Mouse (Mus musculus) forebrain, embryonic 16.5 days (tissue): ENCODE results near the gene Tdp2. TPM values are rescaled to one million over a fixed set of nuclear protein-coding genes. Genes with fewer than 3 reads are reported as not detected.

ENCODE experiments used
- polyA plus RNA-seq: library from polyadenylated mRNA; unstranded; fragments of >200 nt; fragmentation: Nextera tagmentation; extraction: Ambion mirVana; gene quantifications from 2 replicates; pipeline ENCODE4 v1.2.1, GENCODE M21; 2015

Tdp2 gene
- polyA plus RNA-seq, 1 experiment from 2014 or later = 39.2 TPM

Other genes starting within 250 kb of the Tdp2 start
- gene Ripor2, start 249.5 kb upstream of the Tdp2 start, polyA plus RNA-seq = 23.4 and 33.8 TPM in 2 replicates
- gene Armh2, start 90.4 kb upstream of the Tdp2 start, polyA plus RNA-seq = 0.25 TPM in 1 of 2 replicates, not detected in the other
- 34.3 and 35.1 TPM in 2 replicates for gene Gmnn, start 69.8 kb upstream of the Tdp2 start, polyA plus RNA-seq
- gene BC005537, start 30.0 kb upstream of the Tdp2 start, polyA plus RNA-seq = 26.8 and 30.9 TPM in 2 replicates
- 53.3 and 55.8 TPM in 2 replicates for gene Acot13, start 139 bp upstream of the Tdp2 start, polyA plus RNA-seq
- 3.6 and 5.7 TPM in 2 replicates for gene D130043K22Rik, start 13.5 kb downstream of the Tdp2 start, polyA plus RNA-seq
- gene Aldh5a1, start 106.0 kb downstream of the Tdp2 start, polyA plus RNA-seq = 8.2 and 9.0 TPM in 2 replicates
- 0.81 and 1.4 TPM in 2 replicates for gene Gpld1, start 111.5 kb downstream of the Tdp2 start, polyA plus RNA-seq
- gene Mrs2, start 188.7 kb downstream of the Tdp2 start, polyA plus RNA-seq = 16.5 and 17.3 TPM in 2 replicates
- gene Dcdc2a, start 224.3 kb downstream of the Tdp2 start, polyA plus RNA-seq = 1.4 and 1.9 TPM in 2 replicates